Mouse (Mus musculus) limb, embryonic 11.5 days (tissue): ENCODE results near the gene Mre11a. TPM values are rescaled to one million over a fixed set of nuclear protein-coding genes. Genes with fewer than 3 reads are reported as not detected.
A peak's percentile ranks its signal among the peaks of the same experiment; 100 is the strongest.

Experiments used
- ATAC-seq: fragments of 200-750 bp; cut with Nextera tagmentation; 2 replicates; pipeline ENCODE4 v1.8.0; 2017; ENCODE audit warnings: low read depth; ENCODE audit not compliant: insufficient number of reproducible peaks, low FRiP score, low TSS enrichment
- DNase-seq: peaks from one replicate; pipeline ENCODE4 v3.0.0-alpha.2; 2015; ENCODE audit warnings: low spot score
- H3K27ac ChIP-seq: fragments of 300-500 bp; sonication (generic); replicated peaks from 2 replicates; pipeline ENCODE4 v1.5.1; 2014; ENCODE audit warnings: low read depth, mild to moderate bottlenecking, low read length
- H3K27me3 ChIP-seq: fragments of 300-500 bp; sonication (generic); 2 replicates; pipeline ENCODE4 v1.6.1; 2014; ENCODE audit warnings: mild to moderate bottlenecking, low read length, mixed read lengths; ENCODE audit not compliant: control insufficient read depth, insufficient read depth
- H3K36me3 ChIP-seq: fragments of 300-500 bp; sonication (generic); 2 replicates; pipeline ENCODE4 v1.6.1; 2014; ENCODE audit warnings: mild to moderate bottlenecking, low read length, moderate library complexity, mixed read lengths; ENCODE audit not compliant: control insufficient read depth, insufficient read depth
- H3K4me1 ChIP-seq: fragments of 300-500 bp; sonication (generic); 2 replicates; pipeline ENCODE4 v1.6.1; 2014; ENCODE audit warnings: low read length, mixed read lengths; ENCODE audit not compliant: control insufficient read depth, insufficient read depth
- H3K4me2 ChIP-seq: fragments of 300-500 bp; sonication (generic); 2 replicates; pipeline ENCODE4 v1.6.1; 2014; ENCODE audit warnings: low read depth, mild to moderate bottlenecking, moderate library complexity; ENCODE audit not compliant: severe bottlenecking
- H3K4me3 ChIP-seq: fragments of 300-500 bp; sonication (generic); 2 replicates; pipeline ENCODE4 v1.5.1; 2014; ENCODE audit warnings: low read depth, low read length
- H3K9ac ChIP-seq: fragments of 300-500 bp; sonication (generic); 2 replicates; pipeline ENCODE4 v1.6.1; 2014; ENCODE audit warnings: mild to moderate bottlenecking, low read length
- H3K9me3 ChIP-seq: fragments of 300-500 bp; sonication (generic); 2 replicates; pipeline ENCODE4 v1.6.1; 2016; ENCODE audit warnings: low read length; ENCODE audit not compliant: control insufficient read depth
- WGBS: fragments of 180-500 bp; shearing (Covaris S2); extraction: QIAGEN DNeasy Blood & Tissue Kit; methylation state at CpG from one replicate; pipeline ENCODE4 v1.1.7; 2014; 5-methylcytosine and 5-hydroxymethylcytosine counted together
- polyA plus RNA-seq: library from polyadenylated mRNA; unstranded; fragments of >200 nt; fragmentation: Nextera tagmentation; extraction: Ambion mirVana; gene quantifications from 2 replicates; pipeline ENCODE4 v1.2.1, GENCODE M21; 2014

Mre11a gene
- polyA plus RNA-seq, 1 experiment from 2014 or later = 38.7 TPM

DNA sequence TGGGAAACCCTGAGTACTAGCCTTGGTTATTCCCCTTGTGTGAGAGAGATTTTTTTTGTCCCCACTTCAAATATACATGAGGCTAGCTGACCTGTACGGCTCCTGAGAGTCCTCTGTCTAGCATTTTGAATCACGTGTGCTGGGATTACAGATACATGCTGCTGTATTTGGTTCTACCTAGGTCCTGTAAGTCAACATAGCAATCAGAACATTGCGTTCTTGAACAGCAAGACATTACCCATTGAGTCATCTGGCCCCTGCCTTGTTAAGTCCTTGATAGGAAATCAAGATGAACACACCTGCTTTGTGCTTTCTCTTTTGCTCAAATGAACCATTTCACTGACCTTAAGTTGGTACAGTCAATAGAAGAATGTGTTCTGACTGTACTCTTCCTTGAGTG lies 30.0 kb upstream of the Mre11a start:
- no peak overlapping the region for H3K27ac ChIP-seq
- no peak overlapping the region for H3K4me2 ChIP-seq
- ATAC-seq (no peak), DNase-seq (no peak)
- no peak overlapping the region for H3K4me3 ChIP-seq
- no peaks in the 10 kb centered on the region for H3K9me3 ChIP-seq
- H3K9ac ChIP-seq = no peak overlapping the region
- 89% methylated on average over 3 of the region's 3 CpGs for WGBS
- peaks cover 4% of the 10 kb centered on the region; the same call in 1 of the 2 replicates for H3K4me1 ChIP-seq
- H3K27me3 ChIP-seq = no peaks in the 10 kb centered on the region
- no peaks in the 10 kb centered on the region for H3K36me3 ChIP-seq

DNA sequence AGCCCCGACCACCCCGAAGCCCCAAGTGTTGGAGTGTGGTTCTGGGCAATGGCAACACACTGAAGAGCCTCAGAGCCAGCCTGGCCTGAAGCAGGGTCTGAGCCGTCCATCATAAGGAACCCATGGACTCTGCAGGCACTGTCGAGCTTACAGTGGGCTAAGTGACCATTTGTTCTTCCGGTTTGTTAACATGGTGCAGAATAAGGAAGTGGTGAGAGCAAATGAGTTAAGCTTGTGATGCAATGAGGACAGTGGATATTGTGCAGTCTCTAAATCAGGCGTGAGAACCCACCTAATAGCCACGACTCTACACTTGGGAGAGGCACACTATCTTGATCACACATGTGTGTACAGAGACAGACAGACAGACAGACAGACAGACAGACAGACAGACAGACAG lies 25.9 kb upstream of the Mre11a start:
- Histone ChIP-seq H3K4me2 (no peak overlapping the region; the same call in 1 of the 2 replicates), H3K27me3 (no peaks in the 10 kb centered on the region), H3K9me3 (no peaks in the 10 kb centered on the region), H3K4me3 (no peak overlapping the region), H3K36me3 (no peaks in the 10 kb centered on the region), H3K4me1 (no peaks in the 10 kb centered on the region), H3K27ac (no peak overlapping the region), H3K9ac (no peak overlapping the region)
- no peak for DNase-seq
- 71% methylated on average over 7 of the region's 7 CpGs for WGBS
- ATAC-seq = no peak

DNA sequence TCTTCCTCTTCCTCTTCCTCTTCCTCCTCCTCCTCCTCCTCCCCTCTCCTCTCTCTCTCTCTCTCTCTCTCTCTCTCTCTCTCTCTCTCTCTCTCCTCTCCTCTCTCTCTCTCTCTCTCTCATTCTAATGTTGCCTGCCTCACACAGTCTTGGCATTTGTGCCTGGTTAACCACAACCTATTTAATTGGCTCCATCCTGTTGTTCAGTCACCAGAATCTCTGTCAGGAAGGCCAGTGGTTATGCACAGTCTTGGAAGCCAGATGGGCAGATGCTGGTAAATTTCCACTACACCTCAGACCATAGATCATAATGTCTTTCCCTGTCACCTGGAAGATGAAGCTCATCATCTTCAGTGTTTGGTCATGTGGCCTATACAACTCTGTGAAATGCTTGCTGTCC lies 25.2 kb upstream of the Mre11a start:
- H3K4me1 ChIP-seq = no peaks in the 10 kb centered on the region
- DNase-seq = no peak
- ATAC-seq = no peak
- H3K9ac ChIP-seq = no peak overlapping the region
- no peaks in the 10 kb centered on the region for H3K27me3 ChIP-seq
- H3K4me3 ChIP-seq = no peak overlapping the region
- no peaks in the 10 kb centered on the region for H3K36me3 ChIP-seq
- no peaks in the 10 kb centered on the region for H3K9me3 ChIP-seq
- no peak overlapping the region for H3K4me2 ChIP-seq
- no peak overlapping the region for H3K27ac ChIP-seq

DNA sequence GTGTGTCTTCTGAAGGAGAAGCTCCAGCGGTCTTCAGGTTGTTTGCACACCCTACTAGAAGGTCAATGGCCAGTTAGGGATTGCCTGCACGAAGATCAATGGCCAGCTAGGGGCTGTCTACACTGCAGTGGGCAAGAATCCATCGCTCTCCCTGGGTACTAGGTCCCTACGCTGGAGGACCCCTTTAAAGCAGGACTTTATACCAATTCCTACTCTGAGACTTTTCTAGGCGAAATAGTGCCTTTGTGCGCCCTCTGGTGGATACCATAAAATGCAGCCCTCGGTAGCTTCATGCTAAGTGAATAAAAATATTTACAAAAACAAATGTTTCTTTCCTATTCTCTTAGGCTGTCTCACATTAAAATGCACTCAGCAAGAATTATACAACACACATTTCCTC lies 19.7 kb upstream of the Mre11a start:
- WGBS = 25% methylated on average over 7 of the region's 7 CpGs
- no peak; the same call in 1 of the 2 replicates for ATAC-seq
- no peak overlapping the region for H3K27ac ChIP-seq
- H3K36me3 ChIP-seq = no peaks in the 10 kb centered on the region
- no peak overlapping the region for H3K9ac ChIP-seq
- no peak overlapping the region for H3K4me2 ChIP-seq
- H3K27me3 ChIP-seq = 0 out of 2 replicates have a peak, but pooled peaks cover 2% of the 10 kb centered on the region
- DNase-seq = peak; percentile 76
- H3K4me1 ChIP-seq = no peaks in the 10 kb centered on the region
- H3K9me3 ChIP-seq = no peaks in the 10 kb centered on the region
- no peak overlapping the region for H3K4me3 ChIP-seq

DNA sequence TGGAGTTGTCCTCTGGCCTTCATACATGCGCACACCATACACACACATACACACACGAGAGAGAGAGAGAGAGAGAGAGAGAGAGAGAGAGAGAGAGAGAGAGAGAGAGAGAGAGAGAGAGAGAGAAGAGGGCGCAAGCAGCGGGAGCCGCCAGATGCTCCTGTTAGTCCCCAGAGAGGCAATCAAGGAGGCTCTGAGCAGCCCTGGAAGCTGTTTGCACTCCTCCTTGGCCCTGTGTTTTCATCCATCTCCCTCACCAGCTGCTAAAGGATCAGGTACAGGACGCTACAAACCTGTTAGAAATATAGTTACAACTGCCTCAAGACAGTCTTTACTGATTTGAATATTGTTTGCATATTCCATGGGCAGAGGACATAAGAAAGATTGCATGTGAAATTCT lies 14.6 kb upstream of the Mre11a start:
- Histone ChIP-seq H3K9me3 (no peaks in the 10 kb centered on the region), H3K4me1 (peaks cover 9% of the 10 kb centered on the region; the same call in 1 of the 2 replicates), H3K36me3 (no peaks in the 10 kb centered on the region), H3K27ac (no peak overlapping the region), H3K4me3 (no peak overlapping the region), H3K9ac (no peak overlapping the region), H3K27me3 (0 out of 2 replicates have a peak, but pooled peaks cover 2% of the 10 kb centered on the region), H3K4me2 (no peak overlapping the region)
- 58% methylated on average over 6 of the region's 6 CpGs for WGBS
- DNase-seq = no peak
- no peak for ATAC-seq

DNA sequence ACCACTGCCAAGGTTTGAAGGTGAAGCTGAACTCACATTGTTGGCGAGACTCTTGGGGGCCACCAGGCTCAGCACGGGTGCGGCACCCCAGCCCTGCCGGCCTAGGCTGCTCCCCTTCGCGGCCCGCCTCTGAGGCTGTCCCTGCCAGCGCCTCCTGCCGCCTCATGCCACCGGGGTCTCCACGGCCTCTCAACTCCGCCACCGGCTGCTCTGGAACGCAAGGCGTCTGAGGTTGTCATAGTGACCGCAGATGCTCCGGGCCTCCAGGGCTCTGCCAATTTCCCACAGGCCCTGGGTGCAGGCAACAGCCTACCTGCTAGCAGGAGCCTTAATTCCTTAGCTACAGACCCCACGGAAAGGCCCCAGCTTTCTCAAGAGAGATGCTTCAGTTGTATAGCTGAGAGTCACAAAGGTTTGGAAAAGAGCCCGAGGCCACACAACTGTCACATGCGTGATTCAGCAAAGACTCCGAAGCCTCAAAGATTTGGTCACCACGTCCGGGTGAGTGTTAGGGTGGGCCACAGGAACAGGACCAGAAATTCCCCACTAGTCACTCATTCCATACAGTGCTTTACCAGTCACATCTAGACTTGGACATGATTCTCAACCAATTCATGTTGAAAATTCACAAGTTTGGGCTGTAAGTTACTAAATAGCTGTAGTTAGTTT lies 13.5 kb upstream of the Mre11a start, which contains the start of gene 1700012B09Rik:
Gene 1700012B09Rik, minus strand, starts transcription at position 228 of the 669 bp plus-strand sequence.
- peaks cover 9% of the 10 kb centered on the region; the same call in 1 of the 2 replicates for H3K4me1 ChIP-seq
- no peak within 1 kb of the TSS for H3K4me3 ChIP-seq
- H3K9me3 ChIP-seq = no peaks in the 10 kb centered on the region
- no peak within 1 kb of the TSS for H3K27ac ChIP-seq
- ATAC-seq (peak; percentile 51; the same call in 1 of the 2 replicates), DNase-seq (peak; percentile 52)
- 0 out of 2 replicates have a peak, but pooled peaks cover 2% of the 10 kb centered on the region for H3K27me3 ChIP-seq
- no peaks in the 10 kb centered on the region for H3K36me3 ChIP-seq
- peak within 1 kb of the TSS; percentile 27 for H3K4me2 ChIP-seq
- WGBS = 18% methylated on average over 23 of the region's 23 CpGs
- no peak within 1 kb of the TSS for H3K9ac ChIP-seq

DNA sequence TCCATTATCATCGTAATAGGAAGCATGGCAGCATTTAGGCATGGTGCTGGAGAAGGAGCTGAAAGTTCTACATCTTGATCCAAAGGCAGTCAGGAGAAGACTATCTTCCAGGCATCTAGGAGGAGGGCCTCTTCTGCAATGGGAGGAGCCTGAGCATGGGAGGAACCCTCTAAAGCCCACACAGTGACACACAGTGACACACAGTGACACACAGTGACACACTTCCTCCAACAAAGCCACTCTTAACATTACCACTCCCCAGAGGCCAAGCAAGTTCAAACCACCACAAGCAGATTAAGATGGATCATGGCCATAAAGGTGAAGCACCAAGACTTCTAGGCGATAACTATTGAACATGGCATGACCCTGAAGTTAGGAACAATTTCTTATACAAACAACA lies 12.4 kb upstream of the Mre11a start:
- ATAC-seq = no peak
- 83% methylated on average over 2 of the region's 2 CpGs for WGBS

DNA sequence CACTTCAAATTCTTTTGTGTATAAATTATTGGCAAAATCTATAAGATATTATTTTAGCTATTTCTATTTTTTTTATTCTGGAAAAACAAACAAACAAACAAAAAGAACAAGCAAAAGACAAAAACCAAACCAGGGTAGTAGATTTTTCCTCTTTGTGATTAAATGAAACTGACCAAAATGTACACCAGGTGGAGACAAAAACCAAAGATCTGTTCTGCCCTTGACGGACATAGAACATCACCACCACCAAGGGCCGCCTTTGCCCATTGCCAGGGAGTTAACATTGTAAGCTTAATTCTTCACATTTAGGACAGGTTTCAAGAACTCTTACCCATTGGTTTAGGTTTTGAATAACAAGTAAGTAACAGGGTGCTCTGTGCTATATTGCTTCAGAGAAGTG lies 10.6 kb upstream of the Mre11a start:
- ATAC-seq (no peak), DNase-seq (no peak)
- H3K27me3 ChIP-seq = no peaks in the 10 kb centered on the region
- 52% methylated on average over 2 of the region's 2 CpGs for WGBS
- no peak overlapping the region for H3K9ac ChIP-seq
- no peaks in the 10 kb centered on the region for H3K9me3 ChIP-seq
- no peak overlapping the region for H3K4me2 ChIP-seq
- H3K36me3 ChIP-seq = no peaks in the 10 kb centered on the region
- no peak overlapping the region for H3K4me3 ChIP-seq
- no peak overlapping the region for H3K27ac ChIP-seq
- H3K4me1 ChIP-seq = peaks cover 9% of the 10 kb centered on the region; the same call in 1 of the 2 replicates

More for the DNA sequence above, 12.4 kb upstream of the Mre11a start:
- Histone ChIP-seq H3K9ac (no peak overlapping the region), H3K9me3 (no peaks in the 10 kb centered on the region), H3K27me3 (0 out of 2 replicates have a peak, but pooled peaks cover 2% of the 10 kb centered on the region), H3K4me2 (no peak overlapping the region), H3K27ac (no peak overlapping the region), H3K4me1 (peaks cover 9% of the 10 kb centered on the region; the same call in 1 of the 2 replicates), H3K36me3 (no peaks in the 10 kb centered on the region), H3K4me3 (no peak overlapping the region)
- DNase-seq = no peak
